Mouse (Mus musculus) bone marrow macrophage, adult 2 months (primary cell): ENCODE data around the gene Prkar1b.

Experiments
- CTCF ChIP-seq: IDR thresholded peaks from 2 replicates; pipeline ENCODE4 v1.5.1; 2012; ENCODE audit warnings: low read depth, mild to moderate bottlenecking, low read length, moderate library complexity
- POLR2A ChIP-seq: IDR thresholded peaks from 2 replicates; pipeline ENCODE4 v1.6.1; 2012; ENCODE audit warnings: mild to moderate bottlenecking, low read depth, low read length, borderline replicate concordance

- TF ChIP-seq CTCF (peak; percentile 40; the same call in 1 of the 2 replicates), POLR2A (no peak)
Observed at GRCm38 (mm10) chr5:139088173-139088572, 61.6 kb downstream of the Prkar1b start.
